9 mouse cellular contexts compared by ENCODE assay signal in genomic region chr11:70309341-70309740, GRCm38 (mm10). TPM values are rescaled to one million over a fixed set of nuclear protein-coding genes. Genes with fewer than 3 reads are reported as not detected.
DNase-seq lines count a peak whose midpoint lies in the region; ATAC-seq lines count a peak whose summit lies in the region.
"Had no signal": no experiment of that assay in that cellular context is flagged by ENCODE, and none has a peak within 500 bp of the region (broad histone marks: within the 10 kb centered on the region; RNA-seq: fewer than 3 reads in every experiment).

No protein-coding gene starts in this region.

- H3K36me3 ChIP-seq in neural tube, embryonic 11.5 days (ENCODE audit: control insufficient read depth, insufficient read depth, low read length) = no peaks in the 10 kb centered on the region
- H3K36me3 ChIP-seq: heart, embryonic 15.5 days had no signal

- no peaks in the 10 kb centered on the region for H3K4me1 ChIP-seq in neural tube, embryonic 11.5 days (ENCODE audit: control insufficient read depth, insufficient read depth, low read length)
- H3K4me1 ChIP-seq: heart, embryonic 15.5 days had no signal

- WGBS in neural tube, embryonic 11.5 days = 32% methylated on average over 9 of the region's 9 CpGs

- H3K27ac ChIP-seq in neural tube, embryonic 11.5 days (ENCODE audit: low read depth, low read length) = no peak overlapping the region
- H3K27ac ChIP-seq: heart, embryonic 15.5 days had no signal

- H3K27me3 ChIP-seq in neural tube, embryonic 11.5 days (ENCODE audit: control insufficient read depth, insufficient read depth, low read length) = no peaks in the 10 kb centered on the region

- DNase-seq in cerebellum, adult 11 months = peak; percentile 44
- peak; percentile 29 for DNase-seq in neural tube, embryonic 11.5 days (ENCODE audit: low spot score)
- DNase-seq in neural tube, embryonic 10.5 days (ENCODE audit: extremely low spot score, low spot score) = no peak
- DNase-seq in cerebellum, adult 9-11 months = peak; percentile 48
- DNase-seq in kidney, postnatal 14 days = peak; percentile 66

- no peak overlapping the region for H3K4me3 ChIP-seq in neural tube, embryonic 11.5 days (ENCODE audit: low read depth, low read length)
- H3K4me3 ChIP-seq: heart, embryonic 15.5 days had no signal

- no peaks in the 10 kb centered on the region for H3K9me3 ChIP-seq in neural tube, embryonic 11.5 days (ENCODE audit: control insufficient read depth, low read length)
- H3K9me3 ChIP-seq: heart, embryonic 15.5 days had no signal

- H3K4me2 ChIP-seq in neural tube, embryonic 11.5 days (ENCODE audit: low read depth) = no peak overlapping the region
- H3K4me2 ChIP-seq: heart, embryonic 15.5 days had no signal

- ATAC-seq in cerebellum, adult (ENCODE audit: insufficient number of reproducible peaks, low FRiP score, low TSS enrichment) = no peak
- no peak for ATAC-seq in neural tube, embryonic 11.5 days (ENCODE audit: insufficient read depth, low FRiP score, low TSS enrichment)
- peak; percentile 45; the same call in 1 of the 2 replicates for ATAC-seq in megakaryocyte, adult 5-6 weeks (ENCODE audit: poor library complexity, severe bottlenecking)
- no peak for ATAC-seq in inflammation-experienced regulatory T-cells, adult 6 months

- H3K9ac ChIP-seq in neural tube, embryonic 11.5 days (ENCODE audit: low read length) = no peak overlapping the region
- H3K9ac ChIP-seq: heart, embryonic 15.5 days had no signal

RNA-seq across cellular contexts. Expression of gene Alox12e, which starts 13.1 kb away (rescaled TPM):
- not detected in 2 replicates for polyA plus RNA-seq in neural tube, embryonic 11.5 days (2014; fragmentation: Nextera tagmentation; extraction: Ambion mirVana)
- total RNA-seq in megakaryocyte, adult 5-6 weeks (2015) = 0.98 and 1.5 TPM in 2 replicates
- total RNA-seq in megakaryocyte, adult 5-6 weeks (2017) = 1.2 and 1.7 TPM in 2 replicates
- polyA plus RNA-seq in inflammation-experienced regulatory T-cells, adult 6 months (2017; shearing (Covaris generic)) = not detected

RNA-seq across cellular contexts. Expression of gene Alox15, which starts 42.5 kb away (rescaled TPM):
- not detected in 2 replicates for polyA plus RNA-seq in neural tube, embryonic 11.5 days (2014; fragmentation: Nextera tagmentation; extraction: Ambion mirVana)
- 62.7 and 71.5 TPM in 2 replicates for total RNA-seq in megakaryocyte, adult 5-6 weeks (2015)
- 72.8 and 74.4 TPM in 2 replicates for total RNA-seq in megakaryocyte, adult 5-6 weeks (2017)
- polyA plus RNA-seq in inflammation-experienced regulatory T-cells, adult 6 months (2017; shearing (Covaris generic)) = under 1 TPM; 0.24 to 0.59 (median 0.26) TPM

RNA-seq across cellular contexts. Expression of gene Alox12, which starts 54.2 kb away (rescaled TPM):
- 4.0 and 4.7 TPM in 2 replicates for polyA plus RNA-seq in neural tube, embryonic 11.5 days (2014; fragmentation: Nextera tagmentation; extraction: Ambion mirVana)
- not detected in 2 replicates for total RNA-seq in megakaryocyte, adult 5-6 weeks (2015)
- total RNA-seq in megakaryocyte, adult 5-6 weeks (2017) = not detected in 2 replicates
- under 1 TPM in 1 of 3 experiments, not detected in 2; 0.47 TPM for polyA plus RNA-seq in inflammation-experienced regulatory T-cells, adult 6 months (2017; shearing (Covaris generic))
